Mouse (Mus musculus) spleen, adult 2 months (tissue): ENCODE measurements at regions not wholly inside any gene's neighbourhood (a gene's known extent, or its start where the extent isn't known, plus 50 kb on each side); places are given as distances from the start of the nearest gene placed in this dataset.

Source experiments
- CTCF ChIP-seq: fragments of 200-500 bp; IDR thresholded peaks from 2 replicates; pipeline ENCODE4 v1.5.1; 2011; ENCODE audit warnings: mild to moderate bottlenecking, inconsistent platforms; ENCODE audit not compliant: insufficient read depth, insufficient read length, insufficient replicate concordance; ENCODE audit errors: extremely low read depth
- POLR2A ChIP-seq: fragments of 200-500 bp; IDR thresholded peaks from 2 replicates; pipeline ENCODE4 v1.6.1; 2011; ENCODE audit warnings: low read depth, low read length, inconsistent platforms

GRCm38 (mm10) chr3:9370096-9370495, 239.8 kb downstream of the Zfp704 start:
- TF ChIP-seq POLR2A = no peak
- TF ChIP-seq CTCF = no peak
